Mouse (Mus musculus): ENCODE data around the gene Arid1a.

Arid1a gene

GRCm38 (mm10) chr4:133675594-133676016 is 81.0 kb downstream of the Arid1a start:
- DNase-seq (ENCODE audit: low spot score in 2 of 2) = peak; percentile 40 to 41

GRCm38 (mm10) chr4:133674331-133674695 is 82.3 kb downstream of the Arid1a start:
- no peak for DNase-seq (ENCODE audit: low spot score in 2 of 2)

GRCm38 (mm10) chr4:133673666-133674330 is 82.8 kb downstream of the Arid1a start:
- DNase-seq (ENCODE audit: low spot score in 2 of 2) = peak in 1 of 2 experiments; percentile 53

GRCm38 (mm10) chr4:133672845-133673647 is 83.5 kb downstream of the Arid1a start:
- no peak for DNase-seq (ENCODE audit: low spot score in 2 of 2)

GRCm38 (mm10) chr4:133671881-133672844 is 84.4 kb downstream of the Arid1a start, which contains the start of gene Pigv:
Gene Pigv, minus strand, starts transcription at chr4:133672647.
- DNase-seq (ENCODE audit: low spot score in 2 of 2) = peak; percentile 91 to 92

- DNase-seq (ENCODE audit: low spot score in 2 of 2) = peak; percentile 88 to 90
These were observed 85.2 kb downstream of the Arid1a start for GRCm38 (mm10) chr4:133671184-133671880.

- DNase-seq (ENCODE audit: low spot score in 2 of 2) = no peak
These were observed 86.8 kb downstream of the Arid1a start for GRCm38 (mm10) chr4:133669652-133670210.

- no peak for DNase-seq (ENCODE audit: low spot score in 2 of 2)
These were observed 88.0 kb downstream of the Arid1a start for GRCm38 (mm10) chr4:133668537-133668936.

- no peak for DNase-seq (ENCODE audit: low spot score in 2 of 2)
These were observed 90.4 kb downstream of the Arid1a start for GRCm38 (mm10) chr4:133666199-133666598.

GRCm38 (mm10) chr4:133665118-133665517 is 91.5 kb downstream of the Arid1a start:
- no peak for DNase-seq (ENCODE audit: low spot score in 2 of 2)

- no peak for DNase-seq (ENCODE audit: low spot score in 2 of 2)
These were observed 93.6 kb downstream of the Arid1a start for GRCm38 (mm10) chr4:133662945-133663344.

GRCm38 (mm10) chr4:133662421-133662820 is 94.1 kb downstream of the Arid1a start:
- DNase-seq (ENCODE audit: low spot score in 2 of 2) = no peak

- DNase-seq (ENCODE audit: low spot score in 2 of 2) = peak; percentile 71 to 79
These were observed 96.1 kb downstream of the Arid1a start for GRCm38 (mm10) chr4:133660193-133661155.

GRCm38 (mm10) chr4:133659497-133660192 is 96.9 kb downstream of the Arid1a start:
- peak in 1 of 2 experiments; percentile 28 for DNase-seq (ENCODE audit: low spot score in 2 of 2)

- DNase-seq (ENCODE audit: low spot score in 2 of 2) = no peak
These were observed 97.8 kb downstream of the Arid1a start for GRCm38 (mm10) chr4:133658729-133659128.

- DNase-seq (ENCODE audit: low spot score in 2 of 2) = no peak
These were observed 98.6 kb downstream of the Arid1a start for GRCm38 (mm10) chr4:133657829-133658458.

- DNase-seq (ENCODE audit: low spot score in 2 of 2) = no peak
These were observed 99.6 kb downstream of the Arid1a start for GRCm38 (mm10) chr4:133656997-133657396.

- no peak for DNase-seq (ENCODE audit: low spot score in 2 of 2)
These were observed 100.3 kb downstream of the Arid1a start for GRCm38 (mm10) chr4:133656294-133656693.
